Mouse (Mus musculus) kidney, embryonic 15.5 days (tissue): Measurements from ENCODE around the gene Cul7. TPM values are rescaled to one million over a fixed set of nuclear protein-coding genes. Genes with fewer than 3 reads are reported as not detected.

Experiments
- ATAC-seq: fragments of 200-750 bp; cut with Nextera tagmentation; replicated peaks from 2 replicates; pipeline ENCODE4 v1.8.0; 2017; ENCODE audit warnings: moderate TSS enrichment; ENCODE audit not compliant: low FRiP score
- H3K27ac ChIP-seq: fragments of 300-500 bp; sonication (generic); 2 replicates; pipeline ENCODE4 v1.5.1; 2015; ENCODE audit warnings: mild to moderate bottlenecking, inconsistent platforms
- H3K27me3 ChIP-seq: fragments of 300-500 bp; sonication (generic); 2 replicates; pipeline ENCODE4 v1.6.1; 2015; ENCODE audit warnings: inconsistent platforms
- H3K36me3 ChIP-seq: fragments of 300-500 bp; sonication (generic); 2 replicates; pipeline ENCODE4 v1.6.1; 2015; ENCODE audit warnings: inconsistent platforms
- H3K4me1 ChIP-seq: fragments of 300-500 bp; sonication (generic); 2 replicates; pipeline ENCODE4 v1.6.1; 2015; ENCODE audit warnings: inconsistent platforms
- H3K4me2 ChIP-seq: fragments of 300-500 bp; sonication (generic); 2 replicates; pipeline ENCODE4 v1.6.1; 2015; ENCODE audit warnings: moderate library complexity, mild to moderate bottlenecking, inconsistent platforms
- H3K4me3 ChIP-seq: fragments of 300-500 bp; sonication (generic); replicated peaks from 2 replicates; pipeline ENCODE4 v1.5.1; 2015; ENCODE audit warnings: mild to moderate bottlenecking, inconsistent platforms
- H3K9ac ChIP-seq: fragments of 300-500 bp; sonication (generic); 2 replicates; pipeline ENCODE4 v1.6.1; 2015; ENCODE audit warnings: mild to moderate bottlenecking, inconsistent platforms
- H3K9me3 ChIP-seq: fragments of 300-500 bp; sonication (generic); replicated peaks from 2 replicates; pipeline ENCODE4 v1.6.1; 2016; ENCODE audit warnings: inconsistent platforms
- WGBS: fragments of 180-500 bp; shearing (Covaris S2); methylation state at CpG from one replicate; pipeline ENCODE4 v1.1.7; 2015; ENCODE audit warnings: mixed read lengths; 5-methylcytosine and 5-hydroxymethylcytosine counted together
- polyA plus RNA-seq: library from polyadenylated mRNA; unstranded; fragments of >200 nt; fragmentation: Nextera tagmentation; extraction: Ambion mirVana; gene quantifications from 2 replicates; pipeline ENCODE4 v1.2.1, GENCODE M21; 2015

The Cul7 gene
- polyA plus RNA-seq, 1 experiment from 2014 or later: 59.2 TPM

DNA sequence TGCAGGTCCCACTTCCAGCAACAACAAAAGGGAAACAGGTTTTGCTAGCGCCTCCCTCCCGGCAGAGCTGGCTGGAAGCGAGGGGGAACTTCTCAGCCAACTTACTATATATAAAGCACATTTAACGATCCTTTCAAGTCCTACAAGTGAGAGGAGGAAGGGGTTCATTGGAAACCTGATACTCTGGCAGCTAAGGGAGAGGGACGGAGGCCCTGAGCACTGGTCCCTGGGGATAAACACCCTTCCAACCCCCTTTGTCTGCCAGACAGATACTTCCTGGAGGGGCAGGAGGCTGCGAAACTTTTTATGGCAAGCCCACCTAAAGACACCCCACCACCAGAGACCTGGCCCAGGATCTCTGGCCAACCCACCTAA, 31.8 kb upstream of the Cul7 start:
- peak overlapping the region; percentile 18 for H3K4me3 ChIP-seq
- H3K27ac ChIP-seq: peak overlapping the region; percentile 98
- no peaks in the 10 kb centered on the region for H3K27me3 ChIP-seq
- H3K4me1 ChIP-seq: peaks cover 100% of the 10 kb centered on the region
- peak overlapping the region; percentile 19; the same call in 1 of the 2 replicates for H3K9ac ChIP-seq
- peak overlapping the region; percentile 50 for H3K4me2 ChIP-seq
- WGBS: 5% methylated on average over 6 of the region's 6 CpGs
- no peaks in the 10 kb centered on the region for H3K9me3 ChIP-seq
- peak; percentile 73 for ATAC-seq
- no peaks in the 10 kb centered on the region for H3K36me3 ChIP-seq

DNA sequence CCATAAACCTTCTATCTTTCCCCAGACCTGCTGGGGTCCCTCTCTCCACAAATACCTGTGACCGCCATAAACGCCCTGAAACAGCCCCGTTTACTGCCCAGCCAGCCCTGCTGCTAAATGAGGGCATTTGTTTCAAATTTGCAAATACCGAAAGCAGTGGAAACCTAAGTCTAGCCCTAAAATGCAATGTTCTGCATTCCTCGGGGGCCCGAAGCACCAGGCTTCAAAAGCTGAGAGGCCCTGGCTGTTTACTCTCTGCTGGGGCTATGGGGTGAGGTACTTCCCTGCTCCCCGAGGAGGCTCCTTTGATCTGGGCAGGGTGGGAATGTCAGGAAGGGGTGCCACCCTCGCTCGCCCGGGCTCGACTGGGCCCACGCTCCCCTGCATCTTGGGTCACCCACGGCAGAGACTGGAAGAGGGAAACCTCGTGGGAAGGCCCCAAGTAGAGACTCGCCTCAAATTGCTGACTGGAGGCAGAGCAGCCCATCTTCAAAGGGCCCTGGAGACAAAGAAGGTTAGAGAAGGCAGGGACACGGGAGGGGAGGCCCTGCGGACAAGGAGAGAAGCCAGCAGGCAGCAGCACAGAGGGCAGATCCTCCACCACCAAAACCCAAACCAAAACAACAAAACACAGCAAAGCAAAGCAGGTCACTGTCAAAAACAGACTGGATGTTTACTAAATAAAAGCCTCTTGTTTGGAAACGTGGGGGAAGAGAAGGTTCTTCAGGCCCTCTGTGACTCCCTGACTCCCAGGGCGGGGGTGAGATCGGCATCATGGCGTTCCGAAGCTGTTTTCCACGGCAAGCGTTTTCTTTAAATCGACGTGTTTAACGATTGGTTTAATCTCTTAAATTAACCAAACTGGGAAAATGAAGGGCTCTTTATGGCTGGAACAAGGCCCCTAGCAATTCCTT, 31.1 kb upstream of the Cul7 start:
- H3K36me3 ChIP-seq: no peaks in the 10 kb centered on the region
- peak; percentile 26 for ATAC-seq
- H3K27ac ChIP-seq: peak overlapping the region; percentile 98
- H3K9ac ChIP-seq: peak overlapping the region; percentile 40
- no peaks in the 10 kb centered on the region for H3K27me3 ChIP-seq
- WGBS: 9% methylated on average over 27 of the region's 27 CpGs
- H3K9me3 ChIP-seq: no peaks in the 10 kb centered on the region
- H3K4me1 ChIP-seq: peaks cover 100% of the 10 kb centered on the region
- peak overlapping the region; percentile 18 for H3K4me3 ChIP-seq
- H3K4me2 ChIP-seq: peak overlapping the region; percentile 50

DNA sequence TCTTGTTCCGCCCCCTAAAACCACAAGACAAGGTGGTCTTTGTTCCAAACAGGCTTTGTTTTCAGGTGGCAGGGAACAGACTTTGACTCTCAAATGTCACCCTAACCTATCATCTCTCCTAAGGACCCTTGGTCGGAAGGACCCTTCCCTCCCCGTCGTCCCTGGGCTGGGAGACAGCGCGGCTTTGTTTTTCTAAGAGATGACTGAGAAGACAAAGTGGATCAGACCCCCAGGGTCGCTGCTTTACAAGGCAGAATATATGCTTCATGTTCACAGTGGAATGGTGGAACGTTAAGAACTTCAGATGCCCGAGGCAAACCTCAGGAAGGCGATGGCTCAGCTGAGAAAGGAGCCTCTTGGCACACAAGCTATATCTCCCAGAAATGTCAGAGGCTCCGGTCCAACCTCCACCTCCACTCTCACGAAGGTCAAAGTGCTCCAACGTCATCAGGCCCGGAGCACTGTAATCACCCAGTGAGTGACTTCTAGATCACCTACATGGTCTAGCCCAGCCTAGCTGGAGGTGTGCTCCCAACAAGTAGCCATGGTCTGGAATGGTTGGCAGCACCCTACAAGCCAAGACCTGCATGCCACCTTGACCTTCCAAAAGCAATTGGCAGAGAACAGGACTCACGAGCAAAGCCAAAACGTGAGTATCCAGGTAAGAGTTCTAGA, 30.3 kb upstream of the Cul7 start:
- peak overlapping the region; percentile 98 for H3K27ac ChIP-seq
- H3K4me2 ChIP-seq: peak overlapping the region; percentile 50
- H3K9ac ChIP-seq: peak overlapping the region; percentile 40
- no peaks in the 10 kb centered on the region for H3K9me3 ChIP-seq
- no peak overlapping the region for H3K4me3 ChIP-seq
- no peaks in the 10 kb centered on the region for H3K27me3 ChIP-seq
- WGBS: 18% methylated on average over 16 of the region's 16 CpGs
- no peaks in the 10 kb centered on the region for H3K36me3 ChIP-seq
- no peak for ATAC-seq
- peaks cover 100% of the 10 kb centered on the region for H3K4me1 ChIP-seq

DNA sequence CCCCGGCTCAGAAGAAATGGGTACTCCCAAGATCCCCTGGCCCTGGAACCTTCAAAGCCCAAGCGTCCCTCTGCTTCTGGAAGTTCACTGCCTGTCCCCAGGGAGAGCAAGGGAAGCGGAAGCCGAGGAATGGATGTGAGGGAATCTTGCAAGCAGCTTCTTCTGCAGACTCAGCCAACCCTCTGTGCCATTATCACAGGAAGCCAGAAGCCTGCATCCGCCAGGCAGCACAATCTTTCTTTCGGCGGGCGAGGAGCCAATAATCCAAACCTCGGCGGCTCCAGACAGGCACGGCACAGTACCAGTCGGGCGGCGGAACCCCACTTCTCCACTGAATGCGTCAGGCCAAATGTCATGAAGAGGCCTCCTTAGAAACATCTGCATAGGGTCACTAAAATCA, 28.8 kb upstream of the Cul7 start:
- Histone ChIP-seq H3K36me3 (no peaks in the 10 kb centered on the region), H3K9me3 (no peaks in the 10 kb centered on the region), H3K4me2 (peak overlapping the region; percentile 37), H3K4me1 (peaks cover 100% of the 10 kb centered on the region), H3K27ac (peak overlapping the region; percentile 98), H3K27me3 (no peaks in the 10 kb centered on the region), H3K9ac (peak overlapping the region; percentile 25; the same call in 1 of the 2 replicates), H3K4me3 (peak overlapping the region; percentile 8; the same call in 1 of the 2 replicates)
- WGBS: 27% methylated on average over 15 of the region's 15 CpGs
- no peak for ATAC-seq

GRCm38 (mm10) chr17:46622269-46622668, 27.9 kb upstream of the Cul7 start:
- Histone ChIP-seq H3K4me3 (no peak overlapping the region), H3K4me2 (peak overlapping the region; percentile 37), H3K9ac (no peak overlapping the region), H3K4me1 (peaks cover 100% of the 10 kb centered on the region), H3K36me3 (no peaks in the 10 kb centered on the region), H3K27me3 (no peaks in the 10 kb centered on the region), H3K9me3 (no peaks in the 10 kb centered on the region), H3K27ac (peak overlapping the region; percentile 98)
- no peak for ATAC-seq
- WGBS: 56% methylated on average over 11 of the region's 11 CpGs

DNA sequence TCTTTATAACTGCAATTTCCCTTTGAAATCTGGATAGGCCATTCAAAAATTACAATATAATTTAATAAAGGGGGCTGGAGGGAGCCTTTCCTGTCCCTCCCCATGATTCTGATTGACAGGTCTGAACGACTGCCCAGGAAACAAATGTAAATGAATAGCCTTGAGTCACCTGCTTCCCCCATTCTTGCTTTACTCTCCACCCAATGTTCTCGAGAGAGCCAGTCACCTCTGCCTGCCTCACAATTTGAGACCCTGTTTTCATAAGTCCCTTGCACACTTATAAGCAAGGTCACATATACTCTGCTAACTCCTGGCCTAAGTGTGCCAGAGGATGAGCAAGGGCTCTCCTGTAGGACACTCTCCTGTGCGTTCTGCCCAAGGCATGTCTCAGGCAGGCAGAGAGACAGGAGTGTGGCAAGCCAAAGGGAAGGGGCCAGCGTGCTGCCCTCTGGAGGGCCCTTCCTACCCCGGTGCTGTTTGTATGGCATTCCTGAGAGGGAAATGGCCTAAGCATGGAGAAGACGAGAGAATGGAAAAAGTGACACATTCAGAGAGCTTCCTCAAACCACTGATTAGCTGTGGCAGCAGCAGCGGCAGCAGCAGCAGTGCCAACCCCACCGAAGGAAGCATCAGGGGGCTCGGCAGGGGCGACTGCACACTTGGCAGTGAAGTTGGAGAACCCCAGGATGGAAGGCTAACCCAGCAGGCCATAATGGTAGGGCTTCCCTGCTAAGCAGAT, 26.1 kb upstream of the Cul7 start:
- H3K4me3 ChIP-seq: peak overlapping the region; percentile 24

GRCm38 (mm10) chr17:46624598-46624997, 25.5 kb upstream of the Cul7 start:
- no peaks in the 10 kb centered on the region for H3K9me3 ChIP-seq
- no peaks in the 10 kb centered on the region for H3K27me3 ChIP-seq
- no peak for ATAC-seq
- WGBS: 29% methylated on average over 12 of the region's 12 CpGs
- H3K4me3 ChIP-seq: peak overlapping the region; percentile 24
- no peaks in the 10 kb centered on the region for H3K36me3 ChIP-seq
- H3K27ac ChIP-seq: peak overlapping the region; percentile 78
- H3K4me2 ChIP-seq: peak overlapping the region; percentile 71
- H3K9ac ChIP-seq: peak overlapping the region; percentile 1; the same call in 1 of the 2 replicates
- H3K4me1 ChIP-seq: peaks cover 88% of the 10 kb centered on the region

More for the DNA sequence above, 26.1 kb upstream of the Cul7 start:
- Histone ChIP-seq H3K36me3 (no peaks in the 10 kb centered on the region), H3K9ac (peak overlapping the region; percentile 1; the same call in 1 of the 2 replicates), H3K4me1 (peaks cover 91% of the 10 kb centered on the region), H3K9me3 (no peaks in the 10 kb centered on the region), H3K27ac (peak overlapping the region; percentile 78), H3K4me2 (peak overlapping the region; percentile 71), H3K27me3 (no peaks in the 10 kb centered on the region)
- ATAC-seq: no peak
- WGBS: 16% methylated on average over 10 of the region's 10 CpGs

GRCm38 (mm10) chr17:46627409-46627808, 22.7 kb upstream of the Cul7 start:
- Histone ChIP-seq H3K27ac (peak overlapping the region; percentile 98), H3K4me3 (peak overlapping the region; percentile 89), H3K27me3 (no peaks in the 10 kb centered on the region), H3K4me1 (peaks cover 84% of the 10 kb centered on the region), H3K4me2 (peak overlapping the region; percentile 71), H3K9ac (peak overlapping the region; percentile 99), H3K36me3 (peaks cover 10% of the 10 kb centered on the region; the same call in 1 of the 2 replicates), H3K9me3 (no peaks in the 10 kb centered on the region)
- ATAC-seq: no peak
- WGBS: 17% methylated on average over 6 of the region's 6 CpGs

DNA sequence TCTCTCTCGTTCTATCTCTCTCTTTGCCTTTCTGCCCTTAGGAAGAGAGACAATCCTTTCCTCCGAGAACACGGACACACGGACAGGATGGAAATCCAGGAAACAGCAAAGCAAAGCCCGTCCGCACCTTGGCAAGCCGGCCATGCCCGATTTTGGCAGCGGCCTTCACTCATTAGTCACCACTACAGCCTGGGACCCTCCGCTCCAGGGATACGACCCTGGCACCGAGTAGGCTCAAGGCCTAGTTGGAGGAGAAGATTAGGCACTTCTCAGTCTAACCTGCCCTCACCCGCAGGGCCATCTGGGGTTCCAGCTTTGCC, 21.7 kb upstream of the Cul7 start:
- peak overlapping the region; percentile 99 for H3K9ac ChIP-seq
- ATAC-seq: no peak
- H3K4me3 ChIP-seq: peak overlapping the region; percentile 89
- peaks cover 20% of the 10 kb centered on the region; the same call in 1 of the 2 replicates for H3K36me3 ChIP-seq
- H3K4me2 ChIP-seq: peak overlapping the region; percentile 71
- H3K27ac ChIP-seq: peak overlapping the region; percentile 98
- under 1% methylated on average over 13 of the region's 13 CpGs for WGBS
- no peaks in the 10 kb centered on the region for H3K27me3 ChIP-seq
- no peaks in the 10 kb centered on the region for H3K9me3 ChIP-seq
- H3K4me1 ChIP-seq: peaks cover 74% of the 10 kb centered on the region

- Histone ChIP-seq H3K36me3 (peaks cover 24% of the 10 kb centered on the region; the same call in 1 of the 2 replicates), H3K9me3 (no peaks in the 10 kb centered on the region), H3K4me2 (peak within 1 kb of the TSS; percentile 71), H3K4me1 (peaks cover 68% of the 10 kb centered on the region), H3K9ac (peak within 1 kb of the TSS; percentile 99), H3K27me3 (no peaks in the 10 kb centered on the region), H3K27ac (peak within 1 kb of the TSS; percentile 98), H3K4me3 (peak within 1 kb of the TSS; percentile 89)
- WGBS: under 1% methylated on average over 89 of the region's 90 CpGs
- peak; percentile 68 for ATAC-seq
Observed at GRCm38 (mm10) chr17:46628791-46629684, 21.1 kb upstream of the Cul7 start, which contains the start of gene Ptk7. TSS of gene Ptk7 (minus strand) at chr17:46629504.
